Mouse (Mus musculus): ENCODE results near the gene Ptpdc1. TPM values are rescaled to one million over a fixed set of nuclear protein-coding genes. Genes with fewer than 3 reads are reported as not detected.

Ptpdc1 gene
- total and polyA plus RNA-seq, 3 experiments = not detected

- dilution Hi-C loops (cut with MboI; ENCODE audit: extremely low pct_ligation_motif_present, extremely low pct_unique_long_range_greater_than_20kb, low sequenced_read_pairs) = no loop called here
- TF ChIP-seq TCF12 (IDR thresholded peaks at IDR 0.05; ENCODE audit: low read depth, low read length) (no peak), USF2 (conservative IDR thresholded peaks at IDR 0.05; ENCODE audit: low read depth, low read length) (no peak), MAX (IDR thresholded peaks at IDR 0.05; ENCODE audit: low read length) (no peak), ZC3H11A (IDR thresholded peaks at IDR 0.05; ENCODE audit: low read depth, low read length) (no peak), JUND (conservative IDR thresholded peaks at IDR 0.05; ENCODE audit: low read depth, low read length) (no peak), ETS1 (conservative IDR thresholded peaks at IDR 0.05; ENCODE audit: low read depth, low read length) (no peak), ZKSCAN1 (IDR thresholded peaks at IDR 0.05; ENCODE audit: borderline replicate concordance, low read depth, low read length) (no peak), SIN3A (IDR thresholded peaks at IDR 0.05; ENCODE audit: low read length) (no peak), MYC (IDR thresholded peaks at IDR 0.05; ENCODE audit: low read depth, low read length) (no peak), SMC3 (IDR thresholded peaks at IDR 0.05; ENCODE audit: low read depth, low read length) (no peak)
- Histone ChIP-seq H3K9ac (ENCODE audit: insufficient read depth, low read depth) (no peak overlapping the region), H3K4me2 (ENCODE audit: insufficient read depth, low read depth, poor library complexity, severe bottlenecking) (no peak overlapping the region), H3K27ac (ENCODE audit: insufficient read depth, low read depth) (no peak overlapping the region), H3K9me3 (replicated peaks; ENCODE audit: low read length) (no peaks in the 10 kb centered on the region), H3K79me2 (replicated peaks; ENCODE audit: control insufficient read depth, extremely low read depth, insufficient read depth, poor library complexity, severe bottlenecking) (no peaks in the 10 kb centered on the region), H3K27me3 (replicated peaks) (no peaks in the 10 kb centered on the region), H3K4me3 (replicated peaks in 1 of 3; ENCODE audit: low read depth in 2 of 3, low read length in 2 of 3, poor library complexity in 1 of 3) (no peak overlapping the region), H3K4me1 (ENCODE audit: control insufficient read depth in 1 of 2, insufficient read depth in 2 of 2) (0 out of 4 replicates have a peak, but pooled peaks cover 0 to 3% of the 10 kb centered on the region in 2 experiments), H3K36me3 (replicated peaks in 1 of 2; ENCODE audit: control insufficient read depth in 1 of 2, insufficient read depth in 1 of 2, low read length in 1 of 2) (no peaks in the 10 kb centered on the region)
- in situ Hi-C loops (cut with MboI; ENCODE audit: low pct_ligation_motif_present, low pct_unique_long_range_greater_than_20kb, low sequenced_read_pairs) = no loop called here
- DNase-seq (ENCODE audit: extremely low read depth) = no peak
Observed at GRCm38 (mm10) chr13:48609106-48609505, 16.4 kb downstream of the Ptpdc1 start.

- Histone ChIP-seq H3K9ac (ENCODE audit: insufficient read depth, low read depth) (no peak overlapping the region), H3K4me3 (replicated peaks in 1 of 3; ENCODE audit: low read depth in 2 of 3, low read length in 2 of 3, poor library complexity in 1 of 3) (no peak overlapping the region), H3K27ac (ENCODE audit: insufficient read depth, low read depth) (no peak overlapping the region), H3K27me3 (replicated peaks) (no peaks in the 10 kb centered on the region), H3K4me2 (ENCODE audit: insufficient read depth, low read depth, poor library complexity, severe bottlenecking) (no peak overlapping the region), H3K36me3 (replicated peaks in 1 of 2; ENCODE audit: control insufficient read depth in 1 of 2, insufficient read depth in 1 of 2, low read length in 1 of 2) (no peaks in the 10 kb centered on the region), H3K9me3 (replicated peaks; ENCODE audit: low read length) (no peaks in the 10 kb centered on the region), H3K4me1 (ENCODE audit: control insufficient read depth in 1 of 2, insufficient read depth in 2 of 2) (no peaks in the 10 kb centered on the region), H3K79me2 (replicated peaks; ENCODE audit: control insufficient read depth, extremely low read depth, insufficient read depth, poor library complexity, severe bottlenecking) (no peaks in the 10 kb centered on the region)
- dilution Hi-C loops (cut with MboI; ENCODE audit: extremely low pct_ligation_motif_present, extremely low pct_unique_long_range_greater_than_20kb, low sequenced_read_pairs) (no loop called here), in situ Hi-C loops (cut with MboI; ENCODE audit: low pct_ligation_motif_present, low pct_unique_long_range_greater_than_20kb, low sequenced_read_pairs) (no loop called here)
- no peak for DNase-seq (ENCODE audit: extremely low read depth)
- TF ChIP-seq RCOR1 (conservative IDR thresholded peaks at IDR 0.05; ENCODE audit: low read depth, low read length) (no peak), ZMIZ1 (IDR thresholded peaks at IDR 0.05; ENCODE audit: low read depth, low read length) (no peak), PAX5 (IDR thresholded peaks at IDR 0.05; ENCODE audit: low read length) (no peak), MYC (IDR thresholded peaks at IDR 0.05; ENCODE audit: low read depth, low read length) (no peak), NELFE (IDR thresholded peaks at IDR 0.05; ENCODE audit: low read depth, low read length) (no peak), NRF1 (IDR thresholded peaks at IDR 0.05; ENCODE audit: low read depth, low read length) (no peak), JUN (IDR thresholded peaks at IDR 0.05; ENCODE audit: insufficient read depth, low read depth, low read length) (no peak), HCFC1 (IDR thresholded peaks at IDR 0.05; ENCODE audit: low read depth, low read length) (no peak), ZNF384 (IDR thresholded peaks at IDR 0.05; ENCODE audit: low read depth, low read length) (no peak), MAFK (IDR thresholded peaks at IDR 0.05; ENCODE audit: insufficient replicate concordance, low read length) (no peak), CHD1 (IDR thresholded peaks at IDR 0.05; ENCODE audit: low read depth, low read length) (no peak)
Observed at GRCm38 (mm10) chr13:48604591-48604990, 20.9 kb downstream of the Ptpdc1 start.
